Mouse (Mus musculus): Measurements from ENCODE around the gene Aox1.
"Not testable (repeated sequence)": the region's sequence is repeated elsewhere in the genome, so short reads cannot be mapped to it uniquely, and the experiment has no call there.

Aox1 gene

DNA sequence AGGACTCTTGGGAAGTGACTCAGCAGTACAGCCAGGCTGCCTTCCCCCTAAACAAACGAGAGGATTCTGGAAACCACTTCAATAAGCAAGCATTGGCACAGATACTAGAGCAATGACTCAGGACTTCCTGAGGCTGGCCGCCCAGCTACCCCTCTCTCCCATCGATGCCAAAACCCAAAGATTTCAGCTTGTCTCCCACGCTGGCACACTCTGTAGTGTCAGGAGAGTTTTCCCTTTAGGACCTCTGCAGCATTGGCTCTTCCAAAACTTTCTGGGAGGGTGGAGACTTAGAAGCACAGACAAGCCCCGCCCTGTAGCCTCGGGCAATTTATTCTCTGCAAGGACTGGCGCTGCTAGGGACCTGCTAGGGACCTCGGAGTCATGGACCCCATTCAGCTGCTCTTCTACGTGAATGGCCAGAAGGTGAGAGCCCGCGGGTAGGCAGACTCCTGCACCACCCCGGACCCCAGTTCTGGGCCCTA lies at the start of gene Aox1:
Gene Aox1 (plus strand): TSS at position 296 of the 482 bp plus-strand sequence.
- peak; percentile 80 for DNase-seq

- peak; percentile 23 for DNase-seq
Observed at GRCm38 (mm10) chr1:57989052-57989600, 40.6 kb upstream of the Aox1 start.

GRCm38 (mm10) chr1:57991277-57991676 lies 38.5 kb upstream of the Aox1 start:
- no peak for DNase-seq

DNA sequence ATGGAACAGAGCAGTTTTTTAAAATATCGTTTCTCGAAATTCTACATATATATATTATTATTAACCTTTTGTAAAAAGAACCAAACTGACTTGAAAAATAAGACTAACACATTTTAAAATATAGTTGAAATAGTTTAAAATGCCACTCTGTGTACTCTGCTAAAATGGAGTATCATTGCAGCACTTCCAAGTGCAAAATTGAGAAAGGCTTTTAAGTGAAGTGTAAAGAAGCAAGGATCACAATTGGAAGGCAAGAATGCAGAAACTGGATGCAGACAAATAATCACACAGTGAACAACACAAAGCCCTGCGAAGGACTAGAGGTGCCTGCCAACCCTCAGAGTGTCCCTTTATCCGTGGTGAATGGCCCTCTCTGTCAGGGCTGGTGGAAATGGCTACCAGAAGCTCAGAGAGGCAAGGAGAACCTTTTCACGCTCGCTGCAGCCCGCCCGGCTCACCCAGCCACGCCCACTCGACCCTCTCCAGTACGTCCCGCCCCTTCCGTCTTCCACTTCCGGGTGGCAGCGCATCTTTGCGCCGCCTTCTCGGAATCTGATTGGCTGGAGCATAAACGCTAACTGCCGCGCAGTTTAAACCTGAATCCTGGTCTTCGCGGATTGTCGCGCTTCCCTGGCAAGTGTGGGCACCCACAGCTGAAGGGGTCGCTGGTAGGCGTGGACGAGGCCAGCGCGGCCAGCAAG lies 34.1 kb upstream of the Aox1 start, which contains the start of gene Sgo2a:
Gene Sgo2a (plus strand): TSS at position 540 of the 701 bp plus-strand sequence.
- DNase-seq: peak; percentile 96

DNA sequence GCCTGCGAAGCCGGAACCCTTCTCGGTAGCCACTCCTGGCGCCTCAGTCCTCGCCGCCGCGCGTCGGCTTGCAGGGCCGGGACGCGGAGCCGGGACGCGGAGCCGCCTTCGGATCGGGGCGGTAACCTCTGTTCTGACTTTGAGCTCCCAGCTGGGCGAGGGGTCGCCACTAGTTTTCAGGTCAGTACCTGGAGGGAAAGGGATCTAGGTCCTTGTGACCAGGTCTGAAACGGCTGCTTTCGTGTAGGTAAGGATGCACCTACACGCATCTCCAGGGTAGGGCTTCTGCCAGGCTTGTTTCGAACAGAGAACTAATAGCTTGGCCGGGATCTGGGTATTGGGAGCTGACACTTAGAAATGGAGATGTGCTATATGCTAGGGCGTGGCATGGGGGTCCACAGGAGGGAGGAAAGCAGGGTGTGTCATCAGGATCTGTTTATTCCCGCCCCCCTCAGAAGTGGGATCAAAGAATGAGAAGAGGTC lies 33.6 kb upstream of the Aox1 start:
- DNase-seq: no peak

- no peak for DNase-seq
Observed at GRCm38 (mm10) chr1:57998146-57998545, 31.6 kb upstream of the Aox1 start.

DNA sequence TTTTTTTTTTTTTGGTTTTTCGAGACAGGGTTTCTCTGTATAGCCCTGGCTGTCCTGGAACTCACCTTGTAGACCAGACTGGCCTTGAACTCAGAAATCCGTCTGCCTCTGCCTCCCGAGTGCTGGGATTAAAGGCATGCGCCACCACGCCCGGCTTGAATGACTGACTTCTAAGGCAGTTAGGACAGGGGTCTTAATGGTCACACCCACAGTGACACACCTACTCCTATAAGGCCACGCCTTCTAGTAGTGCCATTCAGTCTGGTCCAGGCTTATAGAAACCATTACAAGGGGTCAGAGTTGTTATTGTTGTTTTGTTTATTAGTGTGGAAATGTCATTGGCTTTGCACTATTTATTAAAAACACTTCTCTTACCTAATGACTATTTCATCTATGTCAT lies 23.3 kb upstream of the Aox1 start:
- DNase-seq: not testable (repeated sequence)

DNA sequence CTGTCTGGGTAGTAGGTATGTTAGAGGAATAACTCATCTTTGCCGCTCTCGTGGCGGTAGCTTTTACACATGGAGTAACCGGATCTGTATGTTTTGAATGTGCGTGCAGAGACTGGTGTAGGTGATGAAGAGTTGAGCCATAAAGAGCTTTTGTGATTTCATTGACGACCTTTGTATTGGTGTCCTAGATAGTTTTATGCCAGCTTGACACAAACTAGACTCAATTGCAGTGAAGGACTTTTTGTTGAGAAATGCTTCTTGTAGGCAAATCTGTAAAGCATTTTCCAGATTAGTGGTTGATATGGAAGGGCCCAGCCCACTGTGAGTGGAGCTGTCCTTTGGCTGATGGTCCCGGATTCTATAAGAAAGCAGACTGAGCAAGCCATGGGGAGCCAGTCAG lies 10.9 kb upstream of the Aox1 start, which contains the start of gene Kctd18:
Gene Kctd18 (minus strand): TSS at position 101 of the 400 bp plus-strand sequence.
- DNase-seq: no peak

DNA sequence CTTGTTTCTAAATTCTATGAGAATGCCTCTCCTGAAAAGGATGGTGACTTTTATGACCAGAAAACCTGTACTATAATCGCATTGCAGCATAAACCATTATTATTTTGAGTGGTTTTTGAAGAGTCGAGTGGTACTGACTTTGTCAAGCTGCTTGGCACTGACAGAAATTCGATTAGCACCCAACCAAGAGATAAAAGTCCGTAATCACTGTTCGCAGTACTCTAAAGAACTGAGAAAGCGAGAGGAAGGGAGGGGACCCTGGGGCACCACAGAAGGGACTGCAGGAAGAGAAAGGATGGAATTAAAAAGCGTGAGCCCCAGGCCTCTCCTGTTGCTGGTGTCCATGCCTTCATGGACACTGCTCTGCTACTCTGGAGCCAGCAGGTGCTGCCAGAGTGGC lies 2.0 kb upstream of the Aox1 start:
- no peak for DNase-seq

DNA sequence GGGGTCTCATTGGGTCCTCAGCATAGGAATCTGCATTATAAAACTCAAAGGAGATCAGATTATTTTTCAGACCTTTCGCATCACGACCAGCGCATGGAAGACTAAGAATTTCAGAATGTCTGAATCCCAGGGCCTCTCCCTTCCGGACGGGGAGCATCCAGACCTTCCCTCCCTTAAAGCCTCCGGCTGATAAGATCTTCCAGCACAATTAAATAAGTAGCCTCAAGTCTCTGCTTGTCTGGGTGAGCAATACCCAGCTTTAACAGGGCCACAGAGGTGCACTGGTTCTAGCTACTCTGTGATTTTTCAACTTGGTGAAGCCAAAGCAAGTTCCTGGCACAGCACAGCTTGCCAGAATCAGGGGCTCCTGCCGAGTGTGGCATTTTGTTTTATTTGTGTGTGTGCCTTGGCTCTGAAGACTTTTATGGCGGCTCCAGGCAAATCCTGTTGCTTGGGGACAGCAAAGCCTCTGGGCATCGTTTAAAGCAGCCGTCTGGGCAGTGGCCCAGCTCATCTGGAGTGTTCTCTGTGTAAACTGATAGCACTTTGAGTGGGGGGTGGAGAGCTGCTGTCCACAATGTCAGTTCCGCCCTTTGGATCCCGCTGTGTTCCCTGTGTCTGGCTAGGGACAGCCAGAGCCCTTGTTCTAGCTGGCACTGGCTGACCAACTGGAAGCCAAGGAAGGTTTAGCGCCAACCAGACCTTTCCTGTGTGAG lies 583 bp downstream of the Aox1 start:
- DNase-seq: peak; percentile 76

DNA sequence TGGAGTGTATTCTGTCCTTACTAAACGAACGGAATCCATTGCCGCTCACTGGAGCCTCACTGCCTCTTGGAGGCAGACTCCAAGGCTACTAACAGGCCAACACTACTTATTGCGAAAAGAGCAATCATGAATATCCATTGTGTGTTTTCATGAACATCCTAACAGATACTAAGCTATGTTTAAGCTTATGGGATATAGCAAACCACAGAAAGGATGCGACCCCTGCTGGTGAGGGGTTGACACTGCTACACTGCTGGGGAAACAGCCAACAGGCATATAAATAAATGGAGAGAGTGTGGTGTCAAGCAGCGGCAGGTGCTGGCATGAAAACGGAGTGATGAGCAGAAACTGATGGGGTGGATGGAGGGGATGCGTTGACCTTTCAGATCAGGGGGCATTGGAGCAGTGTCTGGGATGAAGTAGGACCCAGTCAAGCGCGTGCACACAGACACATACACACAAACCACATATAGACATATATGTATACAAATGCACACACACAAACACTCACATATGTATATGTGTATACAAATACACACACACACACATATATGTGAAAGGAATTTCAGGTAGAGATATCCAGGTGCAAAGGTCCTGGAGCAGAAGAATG lies 1.5 kb downstream of the Aox1 start:
- peak; percentile 70 for DNase-seq

DNA sequence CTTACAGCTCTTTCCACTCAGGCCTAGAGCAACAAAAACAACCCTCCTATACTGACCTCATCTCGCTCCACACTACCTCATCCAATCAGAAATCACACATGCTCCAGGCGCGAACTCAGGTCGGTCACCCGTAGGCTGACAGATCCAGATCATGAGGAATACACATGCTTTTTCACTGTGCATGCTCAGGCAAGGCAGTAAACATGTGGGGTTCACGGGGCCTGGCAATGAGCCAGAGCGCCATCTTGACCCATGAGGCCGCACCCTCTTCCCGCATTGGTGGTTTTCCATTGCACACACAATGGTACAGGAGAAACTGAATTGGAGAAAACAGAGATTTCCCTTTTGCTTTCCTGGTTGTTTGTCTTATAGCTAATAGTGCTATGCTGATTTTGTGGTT lies 7.6 kb downstream of the Aox1 start:
- not testable (repeated sequence) for DNase-seq

DNA sequence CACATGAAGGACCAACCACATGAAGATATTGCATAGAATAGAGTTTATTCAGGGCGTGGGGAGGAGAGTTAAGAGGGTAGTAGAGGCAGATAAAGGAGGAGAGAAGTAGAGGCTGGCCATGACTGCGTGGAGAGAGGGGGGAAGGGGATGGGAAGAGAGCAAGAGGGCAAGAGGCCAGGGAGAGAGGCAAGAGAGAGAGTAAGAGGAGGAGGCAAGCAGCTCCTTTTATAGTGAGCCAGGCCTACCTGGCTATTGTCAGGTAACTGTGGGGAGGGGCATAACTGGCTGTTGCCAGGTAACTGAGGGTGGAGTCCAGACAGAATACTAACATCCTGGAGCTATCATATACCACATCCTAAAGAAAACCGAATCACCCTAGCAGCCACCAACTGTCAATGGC lies 15.3 kb downstream of the Aox1 start:
- no peak for DNase-seq

DNA sequence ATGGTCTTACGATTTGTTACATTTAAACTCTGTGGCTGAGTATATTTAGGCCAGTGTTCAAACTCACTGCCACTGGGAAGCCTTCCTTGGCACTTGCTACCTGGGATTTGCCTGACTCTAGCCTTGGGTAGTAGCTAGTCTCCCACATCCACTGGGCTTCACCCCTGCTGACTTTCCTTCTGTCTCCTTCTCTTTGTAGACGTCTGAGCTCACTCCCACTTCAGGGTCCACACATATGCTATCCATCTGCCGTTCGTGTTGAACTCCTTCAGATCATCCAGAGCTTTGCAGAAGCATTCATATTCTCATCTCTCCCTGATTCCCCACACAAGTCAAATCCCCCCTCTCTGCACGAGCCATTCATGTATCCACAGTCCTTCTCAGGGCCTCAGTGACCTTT lies 15.8 kb downstream of the Aox1 start:
- no peak for DNase-seq

- no peak for DNase-seq
Observed at GRCm38 (mm10) chr1:58046721-58047290, 17.1 kb downstream of the Aox1 start.

- no peak for DNase-seq
Observed at GRCm38 (mm10) chr1:58049126-58049525, 19.4 kb downstream of the Aox1 start.

GRCm38 (mm10) chr1:58055598-58055997 lies 25.9 kb downstream of the Aox1 start:
- DNase-seq: no peak

DNA sequence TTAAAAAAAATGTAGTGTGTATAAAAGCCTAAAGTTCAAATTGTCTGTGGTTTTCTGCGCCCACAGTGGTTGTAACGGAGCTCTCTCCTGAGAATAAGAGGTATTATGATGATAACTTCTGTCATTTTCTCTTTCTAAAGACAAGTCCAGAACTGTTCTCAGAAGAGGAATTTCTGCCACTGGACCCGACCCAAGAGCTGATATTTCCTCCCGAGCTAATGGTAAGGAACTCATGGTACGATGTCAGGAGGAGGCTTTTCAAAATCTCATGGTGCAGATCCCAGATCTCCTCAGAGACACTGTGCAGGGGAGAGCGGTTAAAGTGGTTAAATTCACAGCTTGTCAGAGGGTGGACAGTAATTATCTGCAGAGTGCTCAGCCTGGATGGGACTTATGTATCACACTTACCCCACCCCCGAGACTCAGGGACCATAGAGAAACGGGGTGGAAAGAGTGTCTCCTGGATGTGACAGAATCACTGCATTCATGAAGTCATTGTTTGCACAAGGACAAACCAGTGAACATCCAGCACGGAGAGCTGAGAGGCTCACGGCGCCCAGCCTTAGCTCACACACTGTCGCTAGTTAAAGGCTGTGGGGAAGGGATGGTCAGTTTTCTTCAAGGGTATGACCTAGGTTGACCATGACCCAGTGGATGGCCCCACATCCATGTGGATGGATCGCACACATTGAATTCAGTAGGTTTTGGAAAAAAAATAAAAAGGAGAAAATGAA lies 26.5 kb downstream of the Aox1 start:
- DNase-seq: no peak

- peak; percentile 64 for DNase-seq
Observed at GRCm38 (mm10) chr1:58056939-58057338, 27.2 kb downstream of the Aox1 start.

DNA sequence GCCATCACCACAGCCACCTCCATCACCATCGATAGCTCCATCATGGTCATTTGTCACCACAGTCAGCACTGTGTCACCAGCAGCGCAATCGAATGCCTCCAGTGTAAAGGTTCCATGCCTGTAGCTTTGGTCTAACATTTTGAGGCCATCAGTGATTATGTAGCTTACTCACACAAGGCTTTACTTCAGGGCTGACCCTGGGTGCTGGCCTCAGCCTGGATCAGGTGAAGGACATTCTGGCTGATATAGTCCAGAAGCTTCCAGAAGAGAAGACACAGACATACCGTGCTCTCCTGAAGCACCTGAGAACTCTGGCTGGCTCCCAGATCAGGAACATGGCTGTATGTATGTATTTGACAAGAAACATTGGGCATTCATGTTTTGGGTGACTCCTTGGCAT lies 29.1 kb downstream of the Aox1 start:
- no peak for DNase-seq

GRCm38 (mm10) chr1:58062131-58062530 lies 32.4 kb downstream of the Aox1 start:
- DNase-seq: no peak

DNA sequence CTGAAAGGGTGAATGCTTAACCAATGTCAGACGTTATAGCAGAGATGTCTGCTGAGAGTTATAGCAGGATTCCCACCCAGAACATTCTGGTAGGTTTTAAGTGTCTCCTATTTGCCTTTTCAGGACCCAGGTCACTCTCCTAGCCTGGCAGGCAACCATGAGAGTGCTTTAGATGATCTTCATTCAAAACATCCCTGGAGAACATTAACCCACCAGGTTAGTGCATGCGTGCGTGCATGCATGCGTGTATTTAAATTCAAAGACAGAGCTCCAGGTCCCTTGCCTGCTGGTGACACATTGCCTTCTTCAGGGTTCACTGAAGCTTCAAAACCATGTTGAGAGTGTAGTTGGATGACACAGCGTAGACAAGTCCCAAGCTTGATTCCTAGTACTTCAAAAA lies 35.4 kb downstream of the Aox1 start:
- no peak for DNase-seq

Measured in lung, postnatal 10 days (tissue).